Mouse (Mus musculus) CH12.LX (cell line): ENCODE data around the gene Ptpn14.

Experiments used
- CTCF ChIP-seq, 2 experiments: IDR thresholded peaks in 1 of 2; conservative IDR thresholded peaks in 1 of 2; 2 replicates each; pipeline ENCODE4 v1.5.1; 2011 to 2012; ENCODE audit warnings: low read depth in 2 of 2, low read length in 2 of 2, improper control_type of control experiment in 1 of 2, inconsistent platforms in 1 of 2, mild to moderate bottlenecking in 1 of 2, moderate library complexity in 1 of 2
- EP300 ChIP-seq: IDR thresholded peaks from 2 replicates; pipeline ENCODE4 v1.6.1; 2011; ENCODE audit warnings: low read length, improper control_type of control experiment
- ETS1 ChIP-seq: conservative IDR thresholded peaks from 2 replicates; pipeline ENCODE4 v1.6.1; 2012; ENCODE audit warnings: low read depth, mild to moderate bottlenecking, inconsistent platforms, low read length, improper control_type of control experiment, moderate library complexity
- HCFC1 ChIP-seq: IDR thresholded peaks from 2 replicates; pipeline ENCODE4 v1.6.1; 2012; ENCODE audit warnings: low read depth, mild to moderate bottlenecking, inconsistent platforms, low read length, improper control_type of control experiment
- JUND ChIP-seq: conservative IDR thresholded peaks from 2 replicates; pipeline ENCODE4 v1.6.1; 2011; ENCODE audit warnings: low read depth, low read length, improper control_type of control experiment
- MAFK ChIP-seq: IDR thresholded peaks from 2 replicates; pipeline ENCODE4 v1.6.1; 2011; ENCODE audit warnings: low read length, improper control_type of control experiment; ENCODE audit not compliant: insufficient replicate concordance
- MAX ChIP-seq: IDR thresholded peaks from 2 replicates; pipeline ENCODE4 v1.6.1; 2011; ENCODE audit warnings: low read length, improper control_type of control experiment
- NELFE ChIP-seq: IDR thresholded peaks from 2 replicates; pipeline ENCODE4 v1.6.1; 2011; ENCODE audit warnings: low read depth, low read length, improper control_type of control experiment
- POLR2A ChIP-seq: IDR thresholded peaks from 2 replicates; pipeline ENCODE4 v1.6.1; 2011; ENCODE audit warnings: low read depth, mild to moderate bottlenecking, improper control_type of control experiment, low read length
- RCOR1 ChIP-seq: conservative IDR thresholded peaks from 2 replicates; pipeline ENCODE4 v1.6.1; 2012; ENCODE audit warnings: low read depth, mild to moderate bottlenecking, inconsistent platforms, low read length, improper control_type of control experiment
- ZKSCAN1 ChIP-seq: IDR thresholded peaks from 2 replicates; pipeline ENCODE4 v1.6.1; 2012; ENCODE audit warnings: low read depth, inconsistent platforms, low read length, improper control_type of control experiment, borderline replicate concordance
- ZMIZ1 ChIP-seq: IDR thresholded peaks from 2 replicates; pipeline ENCODE4 v1.6.1; 2012; ENCODE audit warnings: low read depth, mild to moderate bottlenecking, inconsistent platforms, low read length, improper control_type of control experiment
- ZNF384 ChIP-seq: IDR thresholded peaks from 2 replicates; pipeline ENCODE4 v1.6.1; 2012; ENCODE audit warnings: low read depth, low read length, improper control_type of control experiment, inconsistent platforms

- TF ChIP-seq CTCF (conservative IDR thresholded peaks at IDR 0.05 in 1 of 2, IDR thresholded peaks at IDR 0.05 in 1 of 2; ENCODE audit: low read depth in 2 of 2, low read length in 2 of 2) (no peak), HCFC1 (no peak), JUND (no peak), MAX (no peak), ETS1 (no peak), ZMIZ1 (no peak), ZKSCAN1 (no peak), NELFE (no peak), EP300 (no peak), ZNF384 (no peak), RCOR1 (no peak), MAFK (no peak), POLR2A (no peak)
These were observed 20.6 kb upstream of the Ptpn14 start for GRCm38 (mm10) chr1:189707419-189707818.
